Mouse (Mus musculus) ES-E14 (cell line): ENCODE data around the gene Rb1. TPM values are rescaled to one million over a fixed set of nuclear protein-coding genes. Genes with fewer than 3 reads are reported as not detected.

Experiments used
- DNase-seq: peaks from one replicate; pipeline ENCODE4 v3.0.0-alpha.2; 2013; ENCODE audit warnings: low read depth, low spot score
- H3K27ac ChIP-seq: 2 replicates; pipeline ENCODE4 v1.5.1; 2012; ENCODE audit warnings: low read depth, mild to moderate bottlenecking, low read length, moderate library complexity, mixed read lengths; ENCODE audit not compliant: poor library complexity, insufficient read depth, severe bottlenecking
- H3K36me3 ChIP-seq: 2 replicates; pipeline ENCODE4 v1.6.1; 2012; ENCODE audit warnings: mild to moderate bottlenecking, low read length, moderate library complexity, mixed read lengths; ENCODE audit not compliant: control insufficient read depth, poor library complexity, insufficient read depth, severe bottlenecking
- H3K4me1 ChIP-seq, 2 experiments: fragments of 150-350 bp in 1 of 2; sonication (generic) in 1 of 2; 2 replicates each; pipeline ENCODE4 v1.6.1; 2012; ENCODE audit warnings: low read length in 2 of 2, mild to moderate bottlenecking in 1 of 2, mixed read lengths in 1 of 2; ENCODE audit not compliant: control insufficient read depth in 2 of 2, insufficient read depth in 2 of 2, poor library complexity in 1 of 2
- H3K4me3 ChIP-seq, 2 experiments: fragments of 150-350 bp in 1 of 2; sonication (generic) in 1 of 2; 2 replicates each; pipeline ENCODE4 v1.5.1; 2012; ENCODE audit warnings: low read length in 2 of 2, low read depth in 1 of 2, mild to moderate bottlenecking in 1 of 2, mixed read lengths in 1 of 2; ENCODE audit not compliant: insufficient read depth in 1 of 2, poor library complexity in 1 of 2, severe bottlenecking in 1 of 2
- H3K9ac ChIP-seq: 2 replicates; pipeline ENCODE4 v1.6.1; 2012; ENCODE audit warnings: low read depth, mild to moderate bottlenecking, low read length, mixed read lengths; ENCODE audit not compliant: poor library complexity, insufficient read depth, severe bottlenecking
- H3K9me3 ChIP-seq: fragments of 150-350 bp; sonication (generic); 2 replicates; pipeline ENCODE4 v1.6.1; 2012; ENCODE audit warnings: low read depth, mild to moderate bottlenecking, low read length; ENCODE audit not compliant: control insufficient read depth, insufficient read depth
- CHD2 ChIP-seq: IDR thresholded peaks from 2 replicates; pipeline ENCODE4 v1.6.1; 2014; ENCODE audit warnings: mild to moderate bottlenecking, low read depth, low read length, inconsistent platforms
- HCFC1 ChIP-seq: IDR thresholded peaks from 2 replicates; pipeline ENCODE4 v1.6.1; 2012; ENCODE audit warnings: low read length, inconsistent platforms, borderline replicate concordance; ENCODE audit not compliant: insufficient read depth
- MAFK ChIP-seq: IDR thresholded peaks from 2 replicates; pipeline ENCODE4 v1.6.1; 2014; ENCODE audit warnings: mild to moderate bottlenecking, low read depth, low read length, inconsistent platforms; ENCODE audit not compliant: insufficient read depth
- ZC3H11A ChIP-seq: IDR thresholded peaks from 2 replicates; pipeline ENCODE4 v1.6.1; 2012; ENCODE audit warnings: low read depth, mild to moderate bottlenecking, inconsistent platforms, low read length, borderline replicate concordance
- ZNF384 ChIP-seq: IDR thresholded peaks from 2 replicates; pipeline ENCODE4 v1.6.1; 2012; ENCODE audit warnings: low read depth, low read length, inconsistent platforms
- in situ Hi-C, 2 experiments: fragments of 600-800 bp; cut with MboI; formaldehyde crosslinking; loops; one replicate each; pipeline ENCODE4 v1.15.1; 2025; ENCODE audit warnings: low sequenced_read_pairs in 2 of 2, inconsistent platforms in 1 of 2; ENCODE audit not compliant: unreplicated experiment in 2 of 2
- total RNA-seq: library from RNA; depleted of rRNA; stranded (reverse); fragments of 300-350 nt; gene quantifications from 2 replicates; pipeline ENCODE4 v1.2.3, GENCODE M21; 2012

The Rb1 gene
- total RNA-seq, 1 experiment = 4.7 TPM

GRCm38 (mm10) chr14:73371577-73371976, 46.0 kb upstream of the Rb1 start:
- Histone ChIP-seq H3K4me1 (no peaks in the 10 kb centered on the region), H3K36me3 (peaks cover 8% of the 10 kb centered on the region; the same call in 1 of the 2 replicates), H3K4me3 (no peak overlapping the region), H3K9me3 (no peaks in the 10 kb centered on the region), H3K9ac (no peak overlapping the region), H3K27ac (no peak overlapping the region)
- no peak for TF ChIP-seq HCFC1
- no peak for TF ChIP-seq MAFK
- TF ChIP-seq ZNF384 = no peak
- TF ChIP-seq ZC3H11A = no peak
- TF ChIP-seq CHD2 = no peak
- in situ Hi-C loops = no loop called here
- no peak for DNase-seq

GRCm38 (mm10) chr14:73370695-73371372, 45.2 kb upstream of the Rb1 start:
- TF ChIP-seq ZNF384 = no peak
- TF ChIP-seq HCFC1 = no peak
- no peak for TF ChIP-seq ZC3H11A
- TF ChIP-seq CHD2 = no peak
- TF ChIP-seq MAFK = no peak
- no peak for DNase-seq
- peaks cover 13% of the 10 kb centered on the region for H3K36me3 ChIP-seq
- in situ Hi-C loops = no loop called here
- no peak overlapping the region for H3K4me3 ChIP-seq
- no peaks in the 10 kb centered on the region for H3K9me3 ChIP-seq
- H3K4me1 ChIP-seq = no peaks in the 10 kb centered on the region
- no peak overlapping the region for H3K27ac ChIP-seq
- H3K9ac ChIP-seq = no peak overlapping the region

- TF ChIP-seq ZC3H11A (no peak), CHD2 (no peak), ZNF384 (no peak), MAFK (no peak), HCFC1 (no peak)
- in situ Hi-C loops = no loop called here
- DNase-seq = no peak
- Histone ChIP-seq H3K36me3 (peaks cover 19% of the 10 kb centered on the region), H3K9ac (no peak overlapping the region), H3K4me1 (no peaks in the 10 kb centered on the region), H3K27ac (no peak overlapping the region), H3K4me3 (no peak overlapping the region), H3K9me3 (no peaks in the 10 kb centered on the region)
Measured at GRCm38 (mm10) chr14:73370078-73370670, 44.6 kb upstream of the Rb1 start.

- Histone ChIP-seq H3K36me3 (peaks cover 23% of the 10 kb centered on the region), H3K27ac (no peak overlapping the region), H3K4me1 (no peaks in the 10 kb centered on the region), H3K9ac (no peak overlapping the region), H3K4me3 (no peak overlapping the region), H3K9me3 (no peaks in the 10 kb centered on the region)
- TF ChIP-seq HCFC1 = no peak
- TF ChIP-seq ZNF384 = no peak
- TF ChIP-seq CHD2 = no peak
- no peak for TF ChIP-seq MAFK
- no peak for TF ChIP-seq ZC3H11A
- DNase-seq = no peak
- in situ Hi-C loops = no loop called here
Measured at GRCm38 (mm10) chr14:73369634-73370033, 44.0 kb upstream of the Rb1 start.

GRCm38 (mm10) chr14:73368966-73369365, 43.3 kb upstream of the Rb1 start:
- no peaks in the 10 kb centered on the region for H3K4me1 ChIP-seq
- no peak overlapping the region for H3K9ac ChIP-seq
- H3K36me3 ChIP-seq = peaks cover 29% of the 10 kb centered on the region
- TF ChIP-seq CHD2 = no peak
- no peak for TF ChIP-seq ZC3H11A
- no peak for TF ChIP-seq HCFC1
- no peak for TF ChIP-seq MAFK
- TF ChIP-seq ZNF384 = no peak
- no peak overlapping the region for H3K4me3 ChIP-seq
- in situ Hi-C loops = no loop called here
- H3K9me3 ChIP-seq = no peaks in the 10 kb centered on the region
- DNase-seq = no peak
- no peak overlapping the region for H3K27ac ChIP-seq
